Mouse (Mus musculus): ENCODE data around the gene Scin.

- TF ChIP-seq CTCF (IDR thresholded peaks at IDR 0.05; ENCODE audit: low read depth, low read length) = no peak
- no peak for TF ChIP-seq EP300 (IDR thresholded peaks at IDR 0.05; ENCODE audit: insufficient read depth, low read depth, low read length)
Observed at GRCm38 (mm10) chr12:40114020-40114419, 20.0 kb downstream of the Scin start.

Data from ES-Bruce4 (cell line).